Mouse (Mus musculus) kidney, embryonic 16.5 days (tissue): ENCODE measurements around the gene Tmem19. TPM values are rescaled to one million over a fixed set of nuclear protein-coding genes. Genes with fewer than 3 reads are reported as not detected.

Experiments used
- ATAC-seq: fragments of 200-750 bp; cut with Nextera tagmentation; 2 replicates; pipeline ENCODE4 v1.8.0; 2017; ENCODE audit warnings: moderate TSS enrichment; ENCODE audit not compliant: low FRiP score, low TSS enrichment
- H3K27ac ChIP-seq: fragments of 300-500 bp; sonication (generic); 2 replicates; pipeline ENCODE4 v1.5.1; 2014; ENCODE audit warnings: low read length
- H3K27me3 ChIP-seq: fragments of 300-500 bp; sonication (generic); 2 replicates; pipeline ENCODE4 v1.6.1; 2014; ENCODE audit warnings: low read length, control low read depth, mixed read lengths; ENCODE audit not compliant: insufficient read depth
- H3K36me3 ChIP-seq: fragments of 300-500 bp; sonication (generic); 2 replicates; pipeline ENCODE4 v1.6.1; 2014; ENCODE audit warnings: low read length, control low read depth, mixed read lengths; ENCODE audit not compliant: insufficient read depth
- H3K4me1 ChIP-seq: fragments of 300-500 bp; sonication (generic); 2 replicates; pipeline ENCODE4 v1.6.1; 2014; ENCODE audit warnings: low read length, control low read depth, mixed read lengths; ENCODE audit not compliant: insufficient read depth
- H3K4me2 ChIP-seq: fragments of 300-500 bp; sonication (generic); replicated peaks from 2 replicates; pipeline ENCODE4 v1.6.1; 2014; ENCODE audit warnings: low read depth, low read length
- H3K4me3 ChIP-seq: fragments of 300-500 bp; sonication (generic); 2 replicates; pipeline ENCODE4 v1.5.1; 2014; ENCODE audit warnings: mild to moderate bottlenecking, low read length
- H3K9ac ChIP-seq: fragments of 300-500 bp; sonication (generic); replicated peaks from 2 replicates; pipeline ENCODE4 v1.6.1; 2014; ENCODE audit warnings: low read length
- H3K9me3 ChIP-seq: fragments of 300-500 bp; sonication (generic); 2 replicates; pipeline ENCODE4 v1.6.1; 2016; ENCODE audit warnings: low read length, control low read depth
- WGBS: fragments of 180-500 bp; shearing (Covaris S2); extraction: QIAGEN DNeasy Blood & Tissue Kit; methylation state at CpG from one replicate; pipeline ENCODE4 v1.1.7; 2014; 5-methylcytosine and 5-hydroxymethylcytosine counted together
- polyA plus RNA-seq: library from polyadenylated mRNA; unstranded; fragments of >200 nt; fragmentation: Nextera tagmentation; extraction: Ambion mirVana; gene quantifications from 2 replicates; pipeline ENCODE4 v1.2.1, GENCODE M21; 2015

Tmem19 gene
- polyA plus RNA-seq, 1 experiment from 2014 or later, result 44.3 TPM

DNA sequence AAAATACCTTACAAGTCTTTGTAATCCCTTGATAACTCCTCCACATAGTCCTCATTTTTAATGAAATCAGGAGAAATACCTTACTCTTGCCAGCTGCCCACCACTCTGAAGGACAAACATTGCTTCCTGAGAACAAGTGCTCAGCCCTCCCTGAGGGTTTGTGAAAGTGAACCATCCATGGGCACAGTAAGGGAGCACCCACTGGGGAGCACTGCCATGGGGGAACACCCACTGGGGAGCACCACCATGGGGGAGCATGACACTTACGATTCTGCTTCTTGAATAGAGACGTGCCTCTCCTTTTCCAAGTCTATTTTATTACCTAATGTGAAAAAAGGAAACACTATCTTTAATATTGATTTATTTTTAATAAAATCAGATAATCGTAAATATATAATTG lies 67.1 kb downstream of the Tmem19 start:
- Histone ChIP-seq H3K4me3 (no peak overlapping the region), H3K4me2 (no peak overlapping the region), H3K36me3 (peaks cover 45% of the 10 kb centered on the region), H3K27ac (no peak overlapping the region), H3K4me1 (no peaks in the 10 kb centered on the region), H3K9ac (no peak overlapping the region), H3K27me3 (no peaks in the 10 kb centered on the region), H3K9me3 (no peaks in the 10 kb centered on the region)
- ATAC-seq, result no peak
- WGBS, result 97% methylated on average over 3 of the region's 3 CpGs

DNA sequence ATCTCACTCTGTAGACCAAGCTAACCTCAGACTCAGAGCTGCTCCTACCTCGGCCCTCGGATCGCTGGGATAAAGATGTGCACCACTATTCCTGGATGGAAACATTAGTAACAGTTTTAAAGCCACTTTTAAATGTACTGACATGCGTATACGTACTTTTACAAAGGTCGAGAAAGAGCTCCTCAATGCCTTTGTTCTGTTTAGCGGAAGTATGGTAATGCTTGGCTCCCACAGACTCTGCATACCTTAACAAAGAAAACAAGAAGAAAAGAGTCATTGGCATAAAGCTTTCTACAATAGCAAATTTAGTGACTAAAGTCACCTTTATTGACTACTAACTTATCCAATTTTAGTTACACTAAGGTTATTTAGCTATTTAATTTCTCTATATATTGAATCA lies 67.6 kb downstream of the Tmem19 start:
- Histone ChIP-seq H3K27me3 (no peaks in the 10 kb centered on the region), H3K4me3 (no peak overlapping the region), H3K9me3 (no peaks in the 10 kb centered on the region), H3K4me2 (no peak overlapping the region), H3K9ac (no peak overlapping the region), H3K4me1 (no peaks in the 10 kb centered on the region), H3K36me3 (peaks cover 43% of the 10 kb centered on the region), H3K27ac (no peak overlapping the region)
- 94% methylated on average over 7 of the region's 7 CpGs for WGBS
- no peak for ATAC-seq

- no peaks in the 10 kb centered on the region for H3K27me3 ChIP-seq
- no peaks in the 10 kb centered on the region for H3K9me3 ChIP-seq
- no peaks in the 10 kb centered on the region for H3K4me1 ChIP-seq
- 90% methylated on average over 7 of the region's 7 CpGs for WGBS
- no peak overlapping the region for H3K4me3 ChIP-seq
- H3K27ac ChIP-seq, result no peak overlapping the region
- no peak overlapping the region for H3K9ac ChIP-seq
- H3K4me2 ChIP-seq, result no peak overlapping the region
- no peak for ATAC-seq
- peaks cover 44% of the 10 kb centered on the region for H3K36me3 ChIP-seq
Measured at GRCm38 (mm10) chr10:115293946-115294345, 68.4 kb downstream of the Tmem19 start.

DNA sequence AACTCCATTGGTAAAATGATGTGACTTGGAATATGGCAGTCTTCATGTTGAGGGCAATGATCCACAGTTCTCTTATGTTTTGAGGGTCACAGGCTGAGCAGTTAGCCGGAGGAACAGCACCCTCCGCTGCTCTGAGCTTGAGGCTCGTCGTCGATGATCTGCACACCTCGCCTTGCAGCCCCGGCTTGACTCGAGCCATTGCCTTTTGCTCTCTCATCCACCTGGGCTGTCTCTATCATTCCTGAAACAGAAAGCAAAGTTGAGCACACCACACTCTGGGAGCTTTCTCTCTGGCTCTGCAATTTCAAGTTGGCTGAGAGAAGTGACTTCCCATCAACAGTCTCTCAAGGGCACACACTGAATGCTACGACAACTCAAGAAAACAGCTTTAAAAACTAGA lies 71.6 kb downstream of the Tmem19 start:
- no peak for ATAC-seq
- H3K36me3 ChIP-seq, result peaks cover 59% of the 10 kb centered on the region
- no peaks in the 10 kb centered on the region; the same call in 1 of the 2 replicates for H3K9me3 ChIP-seq
- no peak overlapping the region for H3K9ac ChIP-seq
- H3K27me3 ChIP-seq, result no peaks in the 10 kb centered on the region
- no peak overlapping the region for H3K4me3 ChIP-seq
- no peaks in the 10 kb centered on the region for H3K4me1 ChIP-seq
- H3K27ac ChIP-seq, result no peak overlapping the region
- H3K4me2 ChIP-seq, result no peak overlapping the region
- 91% methylated on average over 9 of the region's 9 CpGs for WGBS

Other genes with a start within 250 kb of the Tmem19 start
- gene Tph2, start 177.5 kb downstream of the Tmem19 start, polyA plus RNA-seq, result 0.06 TPM in 1 of 2 replicates, not detected in the other
- gene Tbc1d15, start 111.0 kb downstream of the Tmem19 start, polyA plus RNA-seq, result 51.0 and 57.8 TPM in 2 replicates
- gene Rab21, start 46.9 kb downstream of the Tmem19 start, polyA plus RNA-seq, result 4.7 and 4.9 TPM in 2 replicates
- gene Thap2, start 21.9 kb upstream of the Tmem19 start, polyA plus RNA-seq, result 18.4 and 24.9 TPM in 2 replicates
- 17.0 and 20.8 TPM in 2 replicates for gene Zfc3h1, start 22.5 kb upstream of the Tmem19 start, polyA plus RNA-seq
- not detected in 2 replicates for gene A930009A15Rik, start 207.5 kb upstream of the Tmem19 start, polyA plus RNA-seq
- gene Lgr5, start 225.3 kb upstream of the Tmem19 start, polyA plus RNA-seq, result 7.3 and 7.8 TPM in 2 replicates